Mouse (Mus musculus): ENCODE measurements around the gene Rab11fip4.

GRCm38 (mm10) chr11:79746552-79747102, 155.6 kb downstream of the Rab11fip4 start:
- no peak for TF ChIP-seq CTCF (IDR thresholded peaks at IDR 0.05; ENCODE audit: extremely low read depth, insufficient read depth, insufficient read length, insufficient replicate concordance)
- no peak for TF ChIP-seq POLR2A (IDR thresholded peaks at IDR 0.05; ENCODE audit: low read depth, low read length)
